Mouse (Mus musculus) bone marrow macrophage, adult 2 months (primary cell): ENCODE measurements around the gene Fosb.
A peak's percentile ranks its signal among the peaks of the same experiment; 100 is the strongest.

Experiments used
- CTCF ChIP-seq: IDR thresholded peaks from 2 replicates; pipeline ENCODE4 v1.5.1; 2012; ENCODE audit warnings: low read depth, mild to moderate bottlenecking, low read length, moderate library complexity
- POLR2A ChIP-seq: IDR thresholded peaks from 2 replicates; pipeline ENCODE4 v1.6.1; 2012; ENCODE audit warnings: mild to moderate bottlenecking, low read depth, low read length, borderline replicate concordance

- TF ChIP-seq POLR2A = 0 out of 2 replicates have a peak, but pooled peaks have one; percentile 47
- no peak for TF ChIP-seq CTCF
These were observed 1.2 kb downstream of the Fosb start for GRCm38 (mm10) chr7:19308454-19309277.
